Mouse (Mus musculus): ENCODE measurements around the gene Pdpn.

Pdpn gene

DNA sequence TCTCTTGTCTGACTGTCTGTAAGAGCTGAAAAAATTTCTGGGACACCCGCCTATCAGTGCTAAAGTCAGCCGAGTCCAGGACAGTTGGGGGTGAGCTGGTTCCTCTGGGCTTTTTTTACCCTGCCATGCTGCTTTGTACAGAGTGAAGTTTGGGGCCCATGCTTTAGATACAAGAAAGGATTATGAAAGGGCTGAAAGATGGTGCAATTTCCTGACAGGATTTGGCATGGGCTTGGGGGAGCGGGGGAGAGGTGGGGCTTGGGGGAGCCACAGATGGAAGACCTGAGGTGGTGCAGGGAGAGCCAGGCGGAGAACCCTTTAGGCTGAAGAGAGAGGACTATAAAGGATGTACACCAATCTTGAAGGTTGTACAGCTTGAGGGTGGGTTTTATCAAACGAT is 60.2 kb downstream of the Pdpn start:
- no peak for DNase-seq (ENCODE audit: low read depth)

DNA sequence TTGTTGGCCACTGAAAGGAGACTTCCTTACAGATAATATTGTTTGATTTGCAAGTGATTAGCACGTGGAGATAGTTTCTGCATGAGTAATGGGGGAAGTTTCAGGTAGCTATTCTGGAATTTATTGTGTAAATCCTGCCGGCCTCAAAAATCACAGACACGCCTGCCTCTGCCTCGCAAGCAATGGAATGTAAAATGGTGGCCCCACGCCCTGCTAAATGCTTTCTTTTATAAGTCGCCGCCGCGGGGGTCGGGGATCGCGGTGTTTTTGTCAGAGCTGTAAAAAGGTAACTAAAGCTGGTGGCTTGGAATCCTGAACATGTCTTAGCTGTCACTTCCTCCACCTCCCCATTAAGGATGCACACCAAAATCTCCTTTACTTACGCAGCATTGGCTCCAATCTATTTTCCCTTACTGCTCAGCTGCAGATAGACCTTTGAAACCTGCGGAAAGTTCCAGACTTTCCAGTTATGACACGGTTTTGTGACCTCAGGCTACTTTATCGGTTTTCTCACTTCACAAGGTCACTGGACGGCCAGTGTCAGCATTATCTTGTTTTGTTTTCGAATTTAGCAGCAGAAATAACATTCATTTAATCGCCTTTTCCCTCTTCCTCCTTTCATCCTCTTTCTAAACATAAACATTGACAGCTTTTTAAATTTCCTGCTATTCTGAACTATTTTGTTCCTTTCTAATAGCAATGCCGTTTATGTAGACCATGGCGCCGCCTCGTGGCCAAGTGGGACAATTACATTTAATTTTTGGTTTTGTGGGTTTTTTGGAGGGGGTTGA is 60.9 kb downstream of the Pdpn start:
- peak; percentile 76 for DNase-seq (ENCODE audit: low read depth)

DNA sequence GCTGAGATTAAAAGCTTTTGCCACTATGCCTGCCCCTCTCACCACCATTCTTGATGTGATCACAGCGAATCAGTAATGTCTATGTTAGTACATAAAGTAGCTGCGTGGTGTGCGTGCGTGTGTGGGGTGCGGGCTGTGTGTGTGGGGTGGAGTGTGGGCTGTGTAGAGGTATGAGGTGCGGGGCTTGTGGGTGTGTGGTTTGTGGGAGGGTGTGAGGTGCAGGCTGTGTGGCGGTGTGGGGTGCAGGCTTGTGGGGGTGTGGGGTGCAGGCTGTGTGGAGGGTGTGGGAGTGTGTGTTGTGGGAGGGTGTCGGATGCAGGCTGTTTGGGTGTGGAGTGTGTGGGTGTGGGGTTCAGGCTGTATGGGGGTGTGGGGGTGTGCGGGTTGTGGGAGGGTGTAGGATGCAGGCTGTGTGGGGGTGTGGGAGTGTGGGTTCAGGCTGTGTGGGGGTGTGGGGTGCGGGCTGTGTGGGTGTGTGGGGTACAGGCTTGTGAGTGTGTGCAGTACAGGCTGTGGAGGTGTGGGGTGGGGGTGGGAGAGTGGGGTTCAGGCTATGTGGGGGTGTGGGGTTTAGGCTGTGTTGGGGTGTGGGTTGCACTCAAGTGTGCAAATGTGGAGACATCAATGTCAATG is 67.5 kb downstream of the Pdpn start:
- DNase-seq (ENCODE audit: low read depth) = no peak

DNA sequence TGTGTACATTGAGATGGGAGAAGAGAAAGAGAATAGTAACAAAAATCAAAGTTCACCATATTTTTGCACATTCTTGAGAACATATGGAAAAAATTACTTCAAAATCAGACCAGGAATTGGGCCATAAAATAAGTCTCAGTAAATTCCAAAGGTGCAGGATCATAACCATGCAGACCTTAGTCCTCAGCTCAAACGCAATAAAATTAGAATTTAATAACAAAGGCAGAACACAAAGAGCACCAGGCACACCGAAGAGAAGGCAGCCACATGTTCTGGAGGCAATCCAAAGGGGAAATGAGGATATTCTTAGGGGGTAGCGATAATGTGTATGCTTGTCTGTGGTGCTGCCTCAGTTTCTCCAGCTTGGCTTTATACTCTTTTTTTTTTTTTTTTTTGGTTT is 68.3 kb downstream of the Pdpn start:
- DNase-seq (ENCODE audit: low read depth) = no peak

DNA sequence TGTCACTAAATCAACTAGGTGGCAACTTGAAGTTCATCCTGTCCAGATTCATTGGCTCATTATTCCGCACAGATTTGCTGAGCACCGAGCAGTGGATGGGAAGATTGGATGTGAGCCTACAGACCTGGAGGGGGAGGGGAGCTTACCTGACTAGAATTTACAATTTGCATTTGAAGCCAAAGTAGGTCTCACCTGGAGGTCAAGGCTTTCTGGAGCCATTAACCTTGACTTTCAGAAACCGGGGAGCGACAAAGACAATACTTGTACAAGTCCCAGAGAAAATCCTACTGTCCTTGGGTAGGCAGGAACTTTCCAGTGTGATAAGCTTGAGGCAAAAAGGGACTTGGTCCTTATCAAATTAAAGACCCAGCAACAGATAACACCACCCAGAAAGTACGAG is 71.4 kb downstream of the Pdpn start:
- DNase-seq (ENCODE audit: low read depth) = no peak

DNA sequence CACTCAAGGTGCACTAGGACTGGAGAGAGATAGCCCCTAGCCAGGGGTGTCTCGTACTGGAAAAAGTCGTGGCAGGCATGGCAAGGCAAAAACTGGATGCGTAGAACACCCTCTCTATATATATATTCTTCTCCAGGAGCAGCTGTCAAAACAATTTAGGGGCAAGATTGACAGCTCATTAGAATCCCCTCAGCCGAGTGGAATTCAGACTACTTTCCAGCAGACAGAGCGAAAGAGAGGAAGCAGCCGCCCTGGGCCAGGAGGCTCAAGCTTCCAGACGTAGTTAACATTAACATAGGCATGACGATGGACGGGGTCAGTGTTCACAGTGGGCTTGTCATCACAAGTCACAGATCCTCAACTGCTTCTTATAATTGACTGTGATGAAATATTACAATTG is 73.5 kb downstream of the Pdpn start:
- DNase-seq (ENCODE audit: low read depth) = no peak

DNA sequence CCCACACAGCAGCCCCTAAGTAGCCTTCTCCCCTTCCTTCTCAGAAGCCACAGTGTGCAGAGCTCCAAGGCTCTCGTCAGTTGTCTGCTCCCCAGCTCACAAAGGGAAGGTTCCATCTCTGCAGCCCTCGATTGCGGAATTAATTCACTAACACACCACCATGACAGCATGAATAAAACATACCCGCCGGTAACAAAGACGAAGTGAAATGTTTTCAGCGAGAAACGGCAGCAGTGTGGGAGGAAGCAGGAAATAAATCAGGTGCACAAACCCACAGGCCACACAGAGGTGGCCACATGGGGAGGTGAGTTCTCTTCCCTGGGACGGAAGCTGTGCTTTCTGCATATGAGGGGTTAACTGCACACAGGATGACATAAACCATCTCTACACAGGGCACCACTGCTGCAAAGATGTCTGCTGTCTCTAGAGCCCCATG is 80.0 kb downstream of the Pdpn start:
- peak; percentile 83 for DNase-seq (ENCODE audit: low read depth)

DNA sequence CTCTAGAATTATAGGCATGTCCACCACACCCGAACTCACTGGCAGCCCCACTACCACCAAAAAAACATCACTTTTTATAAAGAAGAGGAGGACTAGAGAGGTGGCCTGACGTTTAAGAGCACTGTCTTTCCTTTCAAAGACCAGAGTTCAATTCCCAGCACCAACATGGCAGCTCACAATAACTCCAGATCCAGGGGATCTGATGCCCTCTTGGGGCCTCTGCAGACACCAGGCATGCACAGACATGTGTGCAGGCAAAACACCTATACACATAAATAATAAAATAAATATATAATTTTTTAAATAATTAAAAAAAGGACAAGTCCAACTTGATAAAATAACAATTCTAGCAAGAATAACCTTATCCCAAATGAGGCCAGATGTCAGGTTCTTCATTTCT is 80.5 kb downstream of the Pdpn start:
- no peak for DNase-seq (ENCODE audit: low read depth)

Measured in naive thymus-derived CD4-positive, alpha-beta T cell, adult 2 months (primary cell).